Mouse (Mus musculus) bone marrow macrophage, adult 2 months (primary cell): ENCODE data around the gene Zfp568.

Experiments used
- CTCF ChIP-seq: IDR thresholded peaks from 2 replicates; pipeline ENCODE4 v1.5.1; 2012; ENCODE audit warnings: low read depth, mild to moderate bottlenecking, low read length, moderate library complexity
- POLR2A ChIP-seq: IDR thresholded peaks from 2 replicates; pipeline ENCODE4 v1.6.1; 2012; ENCODE audit warnings: mild to moderate bottlenecking, low read depth, low read length, borderline replicate concordance

DNA sequence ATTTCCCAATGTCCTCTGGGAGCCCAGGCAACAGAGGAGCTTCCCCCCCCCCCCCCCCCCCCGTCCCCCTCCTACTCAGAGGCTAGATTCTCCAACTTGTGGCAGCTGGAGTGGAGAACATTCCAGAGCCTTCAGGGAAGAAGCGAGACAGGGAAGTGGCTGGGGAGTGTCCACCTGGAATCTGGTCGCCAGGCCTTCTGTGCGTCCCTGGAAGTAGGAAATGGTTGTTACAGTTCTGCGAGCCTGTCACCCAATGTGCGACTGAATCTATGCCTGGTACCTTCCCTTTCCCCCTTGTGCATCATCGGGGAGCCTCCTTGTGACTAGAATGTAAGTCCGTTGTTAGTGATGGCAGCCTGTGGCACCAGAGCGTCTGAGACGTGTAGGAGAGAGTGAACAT lies 27.5 kb upstream of the Zfp568 start:
- TF ChIP-seq CTCF (no peak), POLR2A (no peak)
